Mouse (Mus musculus): ENCODE results near the gene Sec14l3. TPM values are rescaled to one million over a fixed set of nuclear protein-coding genes. Genes with fewer than 3 reads are reported as not detected.

Sec14l3 gene
- polyA plus RNA-seq (2021; fragmentation: Nextera tagmentation), result 0.45 and 1.1 TPM in 2 replicates
- long read RNA-seq, experiment 1, transcript Sec14l3-201 (12 exons, 2,686 nt), result major isoform, 6 of 7 reads
- long read RNA-seq, experiment 1, partial matches to known transcripts, result 0 of 7 reads
- long read RNA-seq, experiment 1, other reads (novel, unspliced or antisense), result 1 of 7 reads
- long read RNA-seq, experiment 2, partial matches to known transcripts, result 0 of 2 reads
- long read RNA-seq, experiment 2, other reads (novel, unspliced or antisense), result 2 of 2 reads

GRCm38 (mm10) chr11:4064627-4065122 is at the start of gene Sec14l3:
TSS of gene Sec14l3 (plus strand) at chr11:4064841.

GRCm38 (mm10) chr11:4031126-4031941 is 33.3 kb upstream of the Sec14l3 start, which contains the start of gene Sec14l4:
TSS of gene Sec14l4 (plus strand) at chr11:4031462.

GRCm38 (mm10) chr11:4095171-4096053 is 30.8 kb downstream of the Sec14l3 start, which contains the start of gene Mtfp1:
TSS of gene Mtfp1 (minus strand) at chr11:4095445.

GRCm38 (mm10) chr11:4122742-4123579 is 58.3 kb downstream of the Sec14l3 start, which contains the start of gene Sec14l2:
TSS of gene Sec14l2 (minus strand) at chr11:4123415.

Other genes starting within 250 kb of the Sec14l3 start
- gene Osbp2, start 200.9 kb upstream of the Sec14l3 start, polyA plus RNA-seq (2021; fragmentation: Nextera tagmentation), result 14.4 and 32.5 TPM in 2 replicates
- 0.20 and 0.23 TPM in 2 replicates for gene 4921536K21Rik, start 169.7 kb upstream of the Sec14l3 start, polyA plus RNA-seq (2021; fragmentation: Nextera tagmentation)
- 11.0 and 15.8 TPM in 2 replicates for gene Dusp18, start 169.6 kb upstream of the Sec14l3 start, polyA plus RNA-seq (2021; fragmentation: Nextera tagmentation)
- gene Slc35e4, start 150.2 kb upstream of the Sec14l3 start, polyA plus RNA-seq (2021; fragmentation: Nextera tagmentation), result 11.6 and 15.8 TPM in 2 replicates
- gene Tcn2, start 132.7 kb upstream of the Sec14l3 start, polyA plus RNA-seq (2021; fragmentation: Nextera tagmentation), result 19.9 and 22.1 TPM in 2 replicates
- 28.6 and 30.3 TPM in 2 replicates for gene Pes1, start 100.9 kb upstream of the Sec14l3 start, polyA plus RNA-seq (2021; fragmentation: Nextera tagmentation)
- not detected in 2 replicates for gene 4930556J24Rik, start 88.1 kb upstream of the Sec14l3 start, polyA plus RNA-seq (2021; fragmentation: Nextera tagmentation)
- 5.3 and 11.0 TPM in 2 replicates for gene Gal3st1, start 81.2 kb upstream of the Sec14l3 start, polyA plus RNA-seq (2021; fragmentation: Nextera tagmentation)
- 0.27 and 0.38 TPM in 2 replicates for gene Sec14l4, start 33.4 kb upstream of the Sec14l3 start, polyA plus RNA-seq (2021; fragmentation: Nextera tagmentation)
- gene Mtfp1, start 30.6 kb downstream of the Sec14l3 start, polyA plus RNA-seq (2021; fragmentation: Nextera tagmentation), result 119 and 156 TPM in 2 replicates
- 3.3 and 3.9 TPM in 2 replicates for gene Sec14l2, start 58.6 kb downstream of the Sec14l3 start, polyA plus RNA-seq (2021; fragmentation: Nextera tagmentation)
- gene Rnf215, start 70.4 kb downstream of the Sec14l3 start, polyA plus RNA-seq (2021; fragmentation: Nextera tagmentation), result 6.3 and 29.1 TPM in 2 replicates
- gene Ccdc157, start 95.5 kb downstream of the Sec14l3 start, polyA plus RNA-seq (2021; fragmentation: Nextera tagmentation), result 4.5 and 5.5 TPM in 2 replicates
- 21.0 and 36.4 TPM in 2 replicates for gene Sf3a1, start 95.5 kb downstream of the Sec14l3 start, polyA plus RNA-seq (2021; fragmentation: Nextera tagmentation)
- 30.2 and 56.9 TPM in 2 replicates for gene Tbc1d10a, start 121.9 kb downstream of the Sec14l3 start, polyA plus RNA-seq (2021; fragmentation: Nextera tagmentation)
- gene Castor1, start 153.4 kb downstream of the Sec14l3 start, polyA plus RNA-seq (2021; fragmentation: Nextera tagmentation), result 5.6 and 6.3 TPM in 2 replicates
- gene Osm, start 171.6 kb downstream of the Sec14l3 start, polyA plus RNA-seq (2021; fragmentation: Nextera tagmentation), result 0.09 and 0.27 TPM in 2 replicates
- gene Lif, start 192.7 kb downstream of the Sec14l3 start, polyA plus RNA-seq (2021; fragmentation: Nextera tagmentation), result 0.58 and 0.78 TPM in 2 replicates

Data from left cerebral cortex, adult 6 months (tissue).